Mouse (Mus musculus) cortical plate, adult 2 months (tissue): ENCODE measurements around the gene Pou2f2.

ENCODE experiments used
- CTCF ChIP-seq: fragments of 200-500 bp; IDR thresholded peaks from 2 replicates; pipeline ENCODE4 v1.5.1; 2011; ENCODE audit warnings: mild to moderate bottlenecking, control low read depth, low read length; ENCODE audit not compliant: insufficient read depth; ENCODE audit errors: extremely low read depth
- POLR2A ChIP-seq: fragments of 200-500 bp; IDR thresholded peaks from 2 replicates; pipeline ENCODE4 v1.6.1; 2011; ENCODE audit warnings: mild to moderate bottlenecking, low read length, control low read depth; ENCODE audit not compliant: insufficient read depth; ENCODE audit errors: extremely low read depth

- TF ChIP-seq POLR2A = no peak
- no peak for TF ChIP-seq CTCF
These were observed 11.3 kb upstream of the Pou2f2 start for GRCm38 (mm10) chr7:25190806-25191205.
